Mouse (Mus musculus) subcutaneous adipose tissue, adult 2 months (tissue): ENCODE data around the gene Timm8a1. TPM values are rescaled to one million over a fixed set of nuclear protein-coding genes. Genes with fewer than 3 reads are reported as not detected.

Source experiments
- polyA plus RNA-seq: library from polyadenylated mRNA; depleted of rRNA; stranded (reverse); fragments of >200 nt; gene quantifications from 2 replicates; pipeline ENCODE4 v1.2.3, GENCODE M21; 2012; ENCODE audit warnings: low replicate concordance; rRNA removed

Timm8a1 gene
- 2.4 and 2.6 TPM in 2 replicates for polyA plus RNA-seq

DNA sequence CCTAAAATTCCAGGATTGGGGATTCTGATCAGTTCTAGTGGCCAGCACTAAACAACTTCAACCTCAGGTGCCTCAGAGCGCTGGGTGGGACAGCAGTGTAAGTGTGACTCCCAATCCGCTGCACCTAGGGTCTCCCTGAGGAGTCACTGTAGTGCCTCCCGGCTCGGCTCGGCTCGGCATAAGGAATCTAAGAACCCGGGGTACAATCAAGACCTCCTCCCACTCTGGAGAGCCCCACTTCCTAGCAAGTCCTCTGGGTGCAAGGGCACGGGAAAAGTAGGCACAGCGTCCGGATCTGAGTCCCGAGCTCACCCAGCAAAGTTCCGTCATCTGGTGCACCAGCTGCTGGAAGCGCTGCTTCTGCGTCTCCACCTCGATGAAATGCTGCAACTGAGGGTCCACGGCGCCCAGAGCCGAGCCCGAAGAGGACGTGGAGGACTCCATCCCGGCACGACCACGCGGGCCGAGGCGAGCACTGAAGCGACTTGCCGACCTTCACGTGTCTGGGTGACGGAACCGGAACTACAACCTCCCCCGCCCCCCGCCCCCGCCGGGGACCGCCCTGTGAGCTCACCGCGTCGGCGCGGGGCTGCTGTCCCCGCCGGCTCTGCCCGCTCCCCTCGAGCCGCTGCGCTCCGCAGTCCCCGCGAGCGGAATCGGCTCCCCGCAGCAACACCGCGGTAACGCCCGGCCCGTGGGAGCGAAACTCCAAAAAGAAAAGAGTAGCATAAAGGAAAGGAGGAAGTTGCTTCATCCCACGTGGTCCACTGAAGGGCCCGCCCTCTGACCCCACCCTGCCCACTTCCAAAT is at the start of gene Timm8a1:
TSS of gene Timm8a1 (minus strand) at position 721 of the 810 bp plus-strand sequence.

DNA sequence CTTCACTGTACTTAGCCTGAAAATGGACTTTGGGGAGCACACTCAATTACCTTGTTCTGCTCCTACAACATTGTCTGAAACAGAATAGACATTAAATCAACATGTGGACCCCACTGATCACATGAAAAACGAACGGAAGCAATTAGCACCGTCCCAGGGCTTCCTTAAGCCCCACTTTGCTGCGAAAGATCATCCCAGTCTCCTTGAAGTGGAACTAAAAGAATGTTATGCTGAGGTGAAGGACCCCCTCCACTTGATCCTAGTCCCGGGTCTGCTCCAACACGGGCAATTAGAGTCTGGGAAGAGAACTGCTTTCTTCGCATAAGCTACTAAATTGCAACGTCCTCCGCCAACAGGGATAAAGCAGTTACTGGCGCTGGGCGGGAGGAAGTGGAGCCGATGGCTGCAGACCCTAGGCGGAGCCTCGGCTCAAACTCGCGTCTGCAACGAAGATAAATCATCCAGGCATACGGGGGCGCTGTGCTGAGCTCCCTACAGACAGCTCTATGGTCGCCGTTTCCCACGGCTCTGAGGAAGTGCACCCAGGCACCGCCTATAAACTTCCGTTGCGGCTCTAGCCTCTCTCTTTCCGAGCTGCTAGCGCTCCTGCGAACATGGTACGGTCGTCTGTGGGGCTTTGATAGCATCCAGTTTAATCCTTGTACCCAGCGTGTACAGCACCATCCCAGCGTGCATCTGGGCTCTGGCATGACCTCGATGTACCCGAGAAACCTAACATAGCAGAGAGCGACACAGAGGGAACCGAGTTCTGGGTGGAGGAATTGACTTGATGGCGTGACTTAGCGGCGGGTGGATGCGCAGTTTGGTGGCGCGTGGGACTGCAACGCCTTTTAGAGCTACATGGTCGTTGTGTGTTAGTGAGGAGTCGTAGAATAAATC is 43.7 kb upstream of the Timm8a1 start, which contains the start of gene Rpl36a:
TSS of gene Rpl36a (plus strand) at position 552 of the 900 bp plus-strand sequence.

DNA sequence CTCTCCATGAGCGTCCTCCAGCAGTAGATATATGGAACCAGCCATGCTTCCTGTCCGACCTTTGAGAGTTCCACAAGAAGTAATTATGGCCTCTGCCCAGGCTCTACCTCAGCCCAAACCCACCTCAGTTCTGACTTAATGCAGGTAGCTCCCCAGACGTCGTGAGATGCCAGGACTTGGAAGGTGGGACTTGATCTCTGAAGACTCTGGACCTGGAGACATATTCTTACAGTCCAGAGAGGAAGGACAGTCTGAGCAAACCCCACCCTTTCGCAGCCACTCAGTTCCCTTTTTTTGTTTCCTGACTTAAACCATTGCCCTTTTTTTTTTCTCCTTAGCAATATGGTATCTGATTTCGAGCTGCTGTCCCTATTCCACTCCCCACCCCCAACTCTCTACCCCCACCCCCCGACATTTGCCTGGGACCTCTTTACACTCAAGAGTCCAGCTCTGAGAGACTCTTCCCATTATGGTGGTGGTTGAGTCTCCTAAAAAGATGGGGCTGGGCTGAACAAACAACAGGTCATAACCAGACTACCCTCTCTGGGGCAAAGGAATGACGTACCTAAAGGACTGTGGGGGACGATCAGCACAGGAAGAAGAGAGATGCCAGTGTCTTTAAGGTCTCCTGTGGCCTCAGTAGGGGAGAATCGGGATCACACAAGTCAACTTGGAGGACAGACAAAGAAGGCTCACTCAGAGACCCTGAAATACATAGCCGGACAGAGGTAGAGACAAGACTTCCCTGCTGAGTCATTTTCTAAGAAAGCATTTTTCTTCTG is 41.4 kb upstream of the Timm8a1 start, which contains the start of gene Btk:
TSS of gene Btk (minus strand) at position 683 of the 782 bp plus-strand sequence.

Other genes with a start within 250 kb of the Timm8a1 start
- 0.62 and 1.9 TPM in 2 replicates for gene Tmem35a, start 246.6 kb downstream of the Timm8a1 start, polyA plus RNA-seq
- gene Cenpi, start 233.8 kb downstream of the Timm8a1 start, polyA plus RNA-seq = 0.36 and 1.3 TPM in 2 replicates
- gene Drp2, start 137.3 kb downstream of the Timm8a1 start, polyA plus RNA-seq = 0.63 and 4.4 TPM in 2 replicates
- gene Taf7l, start 65.4 kb downstream of the Timm8a1 start, polyA plus RNA-seq = not detected in 2 replicates
- gene Btk, start 41.7 kb upstream of the Timm8a1 start, polyA plus RNA-seq = 1.7 and 1.8 TPM in 2 replicates
- 115 and 206 TPM in 2 replicates for gene Rpl36a, start 43.8 kb upstream of the Timm8a1 start, polyA plus RNA-seq
- 2.1 and 3.9 TPM in 2 replicates for gene Gla, start 59.3 kb upstream of the Timm8a1 start, polyA plus RNA-seq
- gene Hnrnph2, start 59.3 kb upstream of the Timm8a1 start, polyA plus RNA-seq = 14.2 and 19.2 TPM in 2 replicates
- gene Armcx4, start 144.7 kb upstream of the Timm8a1 start, polyA plus RNA-seq = 0.82 and 2.8 TPM in 2 replicates
- 6.5 and 9.5 TPM in 2 replicates for gene Armcx1, start 176.1 kb upstream of the Timm8a1 start, polyA plus RNA-seq
- gene Armcx6, start 209.6 kb upstream of the Timm8a1 start, polyA plus RNA-seq = 1.2 and 4.7 TPM in 2 replicates
- gene Armcx3, start 214.7 kb upstream of the Timm8a1 start, polyA plus RNA-seq = 7.6 and 12.6 TPM in 2 replicates